Mouse (Mus musculus) common myeloid progenitor, adult 5-6 weeks (primary cell): ENCODE data around the gene Sfta2. TPM values are rescaled to one million over a fixed set of nuclear protein-coding genes. Genes with fewer than 3 reads are reported as not detected.

ENCODE experiments used
- ATAC-seq: replicated peaks from 2 replicates; pipeline ENCODE4 v1.8.0; 2016; ENCODE audit warnings: low read depth, mild to moderate bottlenecking, moderate TSS enrichment, inconsistent platforms; ENCODE audit not compliant: poor library complexity, severe bottlenecking
- total RNA-seq: library from RNA; stranded (forward); fragments of 200-1000, 187-1606 nt; gene quantifications from 2 replicates; pipeline ENCODE4 v1.2.3, GENCODE M21; 2017

Sfta2 gene
- total RNA-seq, 1 experiment from 2014 or later, result not detected

DNA sequence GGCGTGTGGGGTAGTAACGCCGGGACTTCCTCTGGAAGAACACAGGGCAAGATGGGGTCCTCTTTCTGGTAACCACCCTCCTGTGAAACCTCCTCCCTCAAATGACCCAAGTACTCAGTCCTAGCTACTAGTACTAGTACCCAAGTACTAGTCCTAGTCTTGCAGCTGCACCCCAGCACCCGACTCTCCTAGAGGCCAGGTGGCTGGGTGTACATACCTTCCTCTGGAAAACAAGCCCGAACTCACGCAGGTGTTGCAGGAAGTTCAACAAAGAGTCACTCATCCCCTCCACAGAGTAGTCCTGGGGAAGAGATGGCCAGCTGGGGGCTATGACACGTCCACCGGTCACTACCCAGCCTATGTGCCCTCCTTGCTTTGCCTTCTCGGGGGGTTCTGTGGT is 68.4 kb downstream of the Sfta2 start:
- no peak for ATAC-seq

DNA sequence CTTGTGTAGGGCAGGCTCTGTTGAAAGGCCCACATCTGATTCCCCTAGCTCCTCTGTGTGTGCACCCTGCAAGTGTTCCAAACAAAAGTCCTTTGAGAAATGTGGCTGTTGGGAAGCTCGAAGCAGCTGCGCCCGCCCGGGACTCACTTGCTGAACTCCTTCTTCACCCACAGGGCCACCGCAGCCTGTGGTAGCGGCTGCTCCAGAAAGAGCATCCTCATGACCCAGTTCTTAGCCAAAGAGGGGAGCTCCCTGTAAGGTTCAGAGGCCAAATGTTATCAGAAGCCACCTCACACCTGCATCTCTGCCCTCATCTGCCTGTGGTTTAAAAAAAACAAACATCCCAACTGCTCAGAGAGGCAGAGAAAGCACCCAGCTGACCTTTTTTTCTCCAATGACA is 70.5 kb downstream of the Sfta2 start:
- ATAC-seq, result no peak

DNA sequence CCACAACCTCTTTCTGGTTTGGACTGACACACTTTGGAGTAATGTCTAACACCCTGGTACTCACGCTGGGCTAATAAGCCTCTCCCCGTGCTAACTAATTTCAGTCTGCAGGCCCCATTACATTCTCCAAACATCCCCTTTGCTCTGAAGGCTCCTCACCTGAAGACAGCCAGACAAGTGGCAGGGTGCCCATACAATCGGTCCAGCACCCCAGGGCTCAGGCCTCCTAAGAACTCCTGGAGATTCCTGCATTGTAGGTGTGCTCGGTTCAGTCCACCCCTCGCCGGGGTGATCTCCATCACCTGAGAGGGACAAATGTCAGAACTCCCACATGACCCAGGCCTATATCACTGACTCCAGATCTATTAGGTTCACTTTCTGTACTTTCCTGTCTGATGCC is 71.2 kb downstream of the Sfta2 start:
- ATAC-seq, result no peak

DNA sequence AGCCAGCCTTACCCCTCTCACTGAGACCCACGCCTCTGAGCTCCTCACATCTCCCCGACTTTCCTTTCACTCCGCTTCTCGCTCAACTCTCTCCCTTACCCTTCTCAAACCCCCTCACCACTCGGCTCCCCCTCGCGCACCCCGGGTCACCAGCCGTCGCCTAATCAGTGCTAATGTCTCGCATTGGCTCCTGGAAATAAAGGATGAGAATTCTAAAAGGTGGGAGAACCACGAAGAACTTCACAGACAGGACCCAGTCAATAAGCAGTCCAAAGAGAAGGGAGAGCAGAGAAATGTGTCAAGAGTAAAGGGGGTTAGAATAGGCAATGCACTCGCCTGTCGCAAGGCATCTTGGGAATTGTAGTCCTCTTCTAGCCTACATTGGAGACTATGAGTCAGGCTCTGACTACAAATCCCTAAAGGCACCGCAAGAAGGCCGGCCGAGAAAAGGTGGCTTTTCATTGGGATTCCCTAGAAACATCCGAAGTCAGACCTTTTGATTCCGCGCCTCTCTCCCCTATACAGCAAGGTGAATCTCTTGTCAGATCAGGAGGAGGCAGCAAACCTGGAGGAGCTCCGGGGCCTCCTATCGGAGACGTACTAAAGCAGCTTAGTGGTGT is 72.2 kb downstream of the Sfta2 start, which contains the start of gene Gtf2h4:
TSS of gene Gtf2h4 (minus strand) at position 324 of the 620 bp plus-strand sequence.
- peak; percentile 100 for ATAC-seq

DNA sequence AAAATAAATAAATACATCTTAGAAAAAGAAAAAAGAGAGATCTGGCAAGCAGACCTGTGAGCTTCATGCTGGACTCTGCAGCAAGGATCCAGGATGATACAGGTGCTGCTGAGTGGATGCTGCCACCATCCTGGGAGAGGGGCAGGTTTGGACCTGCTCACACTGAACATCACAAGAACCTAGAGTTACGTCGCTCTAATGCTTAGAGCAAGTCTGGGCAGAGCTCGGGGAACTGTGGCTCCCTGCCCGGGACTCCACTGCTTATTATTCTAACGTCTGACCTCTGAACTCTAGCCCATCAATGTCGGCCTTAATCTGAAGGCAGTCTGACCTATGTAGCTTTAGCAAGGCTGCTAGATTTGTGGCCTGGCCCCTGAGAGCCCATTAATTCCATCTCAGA is 79.2 kb downstream of the Sfta2 start:
- no peak for ATAC-seq

DNA sequence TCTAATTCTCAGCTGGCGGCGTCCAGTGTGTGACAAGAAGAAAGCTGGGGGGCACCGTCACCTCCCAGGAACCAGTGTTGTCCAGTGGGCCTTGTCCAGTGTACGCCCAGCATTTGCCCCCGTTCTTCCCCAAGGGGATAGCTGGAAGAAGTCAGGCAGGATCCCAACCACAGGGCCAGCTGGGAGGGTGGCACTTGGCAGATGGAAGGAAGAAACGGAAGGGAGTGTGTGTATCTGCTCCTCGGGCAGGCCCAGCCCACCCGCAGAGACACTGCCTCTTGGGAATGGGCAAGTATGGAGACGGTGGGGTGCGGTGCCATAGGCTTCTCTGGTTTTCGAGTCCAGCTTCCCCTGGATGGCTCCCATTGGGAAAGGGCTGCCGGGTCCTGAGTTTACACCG is 80.6 kb downstream of the Sfta2 start:
- ATAC-seq, result no peak

DNA sequence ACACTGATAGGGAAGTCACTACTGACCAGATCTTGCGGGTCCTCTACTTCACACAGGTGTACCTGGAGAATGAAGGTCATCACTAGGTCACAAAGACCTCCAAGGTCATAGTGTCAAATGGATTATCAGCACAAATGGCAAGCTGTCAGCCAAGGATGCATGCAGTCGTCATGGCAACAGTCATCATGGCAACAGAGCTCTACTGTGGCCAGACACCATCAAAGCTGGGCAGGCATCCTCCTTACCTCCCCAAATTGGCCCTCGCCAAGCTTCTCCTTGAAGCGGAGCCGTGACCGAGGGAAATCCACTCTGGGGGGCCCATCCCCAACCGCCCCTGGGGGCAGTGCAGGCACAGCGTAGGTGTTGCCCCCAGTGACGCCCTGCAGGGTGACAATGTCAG is 83.7 kb downstream of the Sfta2 start:
- no peak for ATAC-seq

DNA sequence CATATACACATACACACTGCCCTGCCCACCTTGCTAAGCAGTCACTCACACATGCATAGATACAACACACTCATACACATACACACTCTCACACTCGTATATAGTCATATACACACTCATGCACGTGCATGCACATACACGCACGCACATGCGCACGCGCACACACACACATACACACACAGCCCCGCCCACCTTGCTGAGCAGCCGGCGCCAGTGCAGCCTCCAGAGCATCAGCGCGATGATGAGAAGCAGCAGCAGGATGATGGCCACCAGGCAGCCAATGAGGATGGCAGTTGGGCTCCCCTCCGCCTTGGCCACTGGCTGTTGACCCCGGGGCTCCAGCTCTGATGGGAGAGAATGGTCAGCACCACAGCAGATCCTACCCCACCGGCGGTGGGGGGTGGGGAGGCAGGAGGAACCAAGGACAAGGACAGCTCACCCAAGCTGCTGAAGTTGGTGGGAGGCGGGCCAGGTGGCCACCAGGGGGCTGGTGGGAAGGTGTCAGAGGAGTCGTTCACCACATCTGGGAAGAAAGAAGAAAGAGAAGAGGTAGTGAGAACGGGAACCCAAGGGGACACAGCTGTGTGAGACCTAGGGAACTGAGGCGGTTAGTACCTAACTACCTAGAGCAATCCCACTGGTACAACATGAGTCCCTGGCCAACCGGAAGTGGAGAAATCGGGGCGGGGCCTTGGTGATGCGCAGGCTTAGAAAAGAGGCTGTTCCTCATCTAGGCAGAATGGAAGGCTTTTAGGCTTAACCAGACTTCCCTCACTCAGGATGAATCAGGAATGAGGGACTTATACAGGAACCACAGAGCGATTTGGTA is 87.2 kb downstream of the Sfta2 start:
- ATAC-seq, result peak; percentile 59

DNA sequence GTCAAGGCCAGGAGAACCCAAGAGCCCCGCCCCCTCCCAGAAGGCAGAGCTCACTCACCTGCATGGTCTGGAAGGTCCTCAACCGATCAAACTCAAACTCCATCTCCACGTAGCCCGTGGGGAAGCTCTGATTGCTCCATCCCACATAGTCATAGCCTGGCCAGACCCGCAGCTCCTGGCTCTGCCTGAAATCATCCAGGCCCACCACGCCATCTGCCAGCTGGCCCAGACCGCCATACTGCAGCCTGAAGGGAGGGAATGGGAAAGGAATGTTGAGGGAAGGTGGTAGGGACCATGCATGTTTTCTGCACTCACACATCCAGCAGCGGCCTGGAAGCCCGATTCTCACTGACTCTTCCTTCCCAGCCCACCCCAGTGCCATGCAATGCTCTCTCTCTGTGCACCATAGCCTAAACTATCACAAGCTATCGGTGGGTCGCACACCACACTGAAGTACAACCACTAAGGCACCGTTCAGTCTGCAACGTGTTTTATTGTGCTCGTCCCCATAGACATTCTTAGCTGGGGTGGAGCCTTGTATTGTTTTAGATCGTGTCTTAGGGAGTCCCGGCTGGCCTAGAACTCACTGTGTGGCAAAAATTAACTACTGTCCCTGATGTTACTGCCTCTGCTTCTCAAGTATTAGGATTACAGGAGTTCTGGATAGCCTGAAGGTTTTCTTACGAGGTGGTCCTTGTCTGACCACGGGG is 88.7 kb downstream of the Sfta2 start:
- ATAC-seq, result no peak

DNA sequence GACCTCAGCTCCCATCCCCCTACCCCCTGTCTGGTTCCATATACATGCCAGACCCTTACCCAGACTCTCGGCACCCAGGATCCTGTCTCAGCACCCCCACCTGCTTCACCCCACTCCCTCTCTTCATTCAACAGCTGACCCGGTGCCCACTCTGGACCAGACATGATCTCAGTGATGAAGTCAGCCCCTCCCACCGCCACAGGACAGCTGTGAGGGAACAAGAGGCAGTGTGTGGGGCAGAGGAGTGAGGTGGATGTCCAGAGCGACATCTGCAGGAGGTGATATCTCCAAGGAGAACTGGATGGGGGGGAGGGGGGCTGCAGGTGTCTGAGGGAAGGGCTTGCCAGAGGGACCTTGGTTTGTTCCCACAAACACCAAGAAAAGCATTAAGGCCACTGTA is 90.5 kb downstream of the Sfta2 start:
- ATAC-seq, result no peak

DNA sequence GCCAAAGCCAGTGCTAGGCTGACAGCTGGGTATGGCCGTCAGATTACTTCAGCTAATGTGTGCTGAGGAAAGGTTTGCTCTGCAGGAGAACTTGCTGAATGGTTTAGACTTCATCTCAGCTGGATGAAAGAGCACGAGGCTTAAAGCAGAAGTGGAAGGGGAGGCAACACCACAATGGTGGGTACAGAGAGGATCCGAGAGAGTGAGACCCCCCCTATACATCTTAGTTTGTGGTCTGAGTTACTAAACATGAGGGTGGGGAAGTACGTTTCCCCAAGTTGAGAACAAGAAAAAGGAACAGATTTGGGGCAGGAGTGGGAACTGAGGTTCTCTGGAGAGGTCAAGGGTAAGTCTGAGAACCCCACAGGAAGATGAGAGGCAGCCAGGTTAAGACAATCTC is 91.0 kb downstream of the Sfta2 start:
- peak; percentile 71 for ATAC-seq

DNA sequence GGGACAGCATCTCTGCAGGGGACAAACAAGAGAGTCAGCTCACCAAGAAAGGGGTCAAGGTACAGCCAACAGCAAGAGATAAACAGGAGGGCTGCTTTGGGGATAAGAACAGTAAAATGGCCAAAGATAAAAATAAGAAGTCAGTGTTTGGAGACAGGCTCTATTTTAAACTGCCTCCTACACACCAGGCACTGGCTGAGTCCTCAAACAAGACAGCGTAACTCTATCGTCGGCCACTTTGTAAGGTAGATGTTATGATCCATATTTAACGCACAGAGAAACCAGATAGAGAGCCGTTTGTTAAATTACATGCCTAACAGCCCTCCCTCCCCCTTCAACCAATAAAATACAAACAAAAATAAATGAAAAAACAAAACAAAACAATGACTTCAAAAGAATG is 92.6 kb downstream of the Sfta2 start:
- no peak for ATAC-seq

DNA sequence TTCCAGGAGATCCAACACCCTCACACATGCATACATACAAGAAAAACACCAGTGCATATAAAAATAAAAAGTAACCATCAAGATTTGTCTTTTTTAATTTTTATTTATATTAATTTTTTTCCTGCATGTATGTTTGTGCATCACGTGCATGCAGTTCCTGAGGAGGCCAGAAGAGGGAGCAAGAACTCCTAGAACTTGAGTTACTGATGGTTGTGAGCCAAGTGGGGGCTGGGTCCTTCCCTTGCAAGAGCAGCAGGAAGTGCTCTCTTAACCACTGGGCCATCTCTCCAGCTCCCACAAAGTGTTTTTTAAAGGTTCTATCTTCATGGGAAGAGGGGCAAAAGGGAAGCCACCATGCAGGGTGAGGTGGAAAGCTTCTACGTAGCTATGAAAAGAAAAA is 93.9 kb downstream of the Sfta2 start:
- no peak for ATAC-seq

DNA sequence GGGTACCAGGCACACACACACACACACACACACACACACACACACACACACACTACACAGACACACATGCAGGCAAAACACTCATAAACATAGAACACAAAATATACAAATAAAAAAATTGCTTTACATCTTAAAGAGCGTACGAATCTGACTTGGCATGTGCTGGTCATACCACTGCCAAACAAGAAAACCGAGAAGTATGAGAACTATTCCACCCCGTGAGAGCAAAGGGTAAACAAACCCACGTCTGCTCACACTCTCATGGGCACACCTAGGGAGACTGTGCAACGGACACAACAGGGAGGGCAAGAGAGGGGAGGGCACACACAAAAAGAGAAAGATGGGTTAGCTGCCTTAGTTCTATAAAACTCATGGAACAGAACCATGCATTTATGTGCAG is 95.3 kb downstream of the Sfta2 start:
- ATAC-seq, result no peak

DNA sequence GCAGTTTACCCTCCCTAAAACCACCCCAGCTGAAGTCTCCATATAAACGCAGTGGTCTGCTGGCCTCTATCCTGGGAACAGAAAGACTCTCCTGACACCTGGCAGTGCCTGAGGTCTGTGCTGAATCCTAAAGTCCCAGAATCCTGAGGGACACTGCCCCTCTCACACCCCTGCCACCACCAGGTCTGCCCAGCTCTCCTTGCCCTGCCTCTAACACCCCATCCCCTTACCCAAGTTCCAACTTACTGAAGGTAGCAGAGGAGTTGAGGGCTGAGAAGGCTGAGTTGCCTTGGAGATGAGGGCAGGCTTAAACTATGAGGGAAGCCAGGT is 96.0 kb downstream of the Sfta2 start:
- ATAC-seq, result no peak

DNA sequence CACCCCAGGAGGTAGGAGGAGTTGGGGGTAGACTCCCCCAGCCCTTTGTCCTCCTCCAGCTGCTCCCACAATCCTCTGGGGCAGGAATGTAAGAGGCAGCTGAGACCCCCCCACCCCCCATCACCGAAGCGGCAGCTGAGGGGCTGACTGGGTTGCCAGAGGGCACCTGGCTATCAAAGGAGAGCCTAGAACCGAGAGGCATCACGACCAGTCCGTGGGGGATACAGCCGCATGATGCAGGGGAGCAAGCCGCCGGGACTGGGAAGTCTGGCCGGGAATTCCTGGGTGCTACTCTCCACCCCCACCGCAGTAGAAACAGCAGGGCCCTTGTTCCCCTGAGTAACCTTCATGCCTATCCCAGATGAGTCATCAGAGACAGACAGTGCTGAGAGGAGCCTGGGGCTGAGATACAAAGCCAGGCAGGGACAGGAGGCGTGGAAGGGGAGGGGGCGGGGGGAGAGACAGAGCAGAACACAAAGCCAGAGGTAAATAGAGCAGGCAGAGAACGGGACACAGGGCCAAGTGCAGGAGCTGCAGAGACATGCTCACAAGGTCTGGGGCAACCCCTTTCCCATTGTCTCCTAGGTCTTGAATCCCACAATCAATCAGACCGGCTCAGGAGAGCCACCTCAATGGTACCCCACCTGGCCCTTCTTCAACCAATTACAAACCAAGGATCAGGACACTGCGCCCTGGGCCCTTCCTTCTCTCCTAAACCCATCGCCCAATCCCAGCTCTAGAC is 96.6 kb downstream of the Sfta2 start:
- ATAC-seq, result no peak

DNA sequence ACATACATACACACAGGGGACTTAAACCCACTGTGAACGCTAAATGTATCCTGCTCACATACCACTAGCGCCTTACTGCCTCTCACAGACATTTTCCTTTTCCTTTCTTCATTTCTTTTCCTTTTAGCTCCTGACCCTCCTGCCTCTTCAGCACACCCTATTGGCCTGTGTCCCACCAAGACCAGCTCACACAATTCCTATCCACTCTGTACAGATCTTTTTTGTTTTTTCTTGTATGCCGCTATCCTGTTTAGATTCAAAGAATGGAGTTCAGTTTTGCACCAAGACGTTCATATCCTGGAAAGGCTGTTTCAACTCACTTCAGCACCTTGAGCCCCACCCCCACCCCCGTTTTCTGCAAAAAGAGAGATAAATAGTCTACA is 97.1 kb downstream of the Sfta2 start:
- ATAC-seq, result no peak

DNA sequence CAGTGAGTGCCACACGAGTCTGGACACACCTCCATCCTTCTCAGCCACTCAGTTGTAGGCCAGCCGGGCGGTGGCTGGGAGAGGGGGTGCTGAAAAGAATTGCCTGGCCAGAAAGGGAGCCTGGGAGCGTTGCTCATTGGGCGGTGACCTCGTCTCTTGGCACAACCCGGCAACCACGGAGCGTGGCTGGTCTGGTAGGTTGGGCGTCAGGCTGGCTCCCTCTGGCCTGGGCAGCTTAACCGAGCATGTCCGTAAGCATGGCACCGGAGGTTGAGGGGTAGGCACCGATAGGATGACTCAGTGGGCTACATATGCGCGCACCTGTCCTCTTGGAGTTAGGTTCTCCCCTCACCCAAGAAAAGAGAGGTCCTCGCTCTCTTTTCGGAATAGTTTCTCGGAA is 98.6 kb downstream of the Sfta2 start:
- peak; percentile 22; the same call in 1 of the 2 replicates for ATAC-seq
